Mouse (Mus musculus): ENCODE data around the gene Gsto1. TPM values are rescaled to one million over a fixed set of nuclear protein-coding genes. Genes with fewer than 3 reads are reported as not detected.

Gsto1 gene
- polyA plus RNA-seq, 1 experiment from 2014 or later, result 190 TPM

DNA sequence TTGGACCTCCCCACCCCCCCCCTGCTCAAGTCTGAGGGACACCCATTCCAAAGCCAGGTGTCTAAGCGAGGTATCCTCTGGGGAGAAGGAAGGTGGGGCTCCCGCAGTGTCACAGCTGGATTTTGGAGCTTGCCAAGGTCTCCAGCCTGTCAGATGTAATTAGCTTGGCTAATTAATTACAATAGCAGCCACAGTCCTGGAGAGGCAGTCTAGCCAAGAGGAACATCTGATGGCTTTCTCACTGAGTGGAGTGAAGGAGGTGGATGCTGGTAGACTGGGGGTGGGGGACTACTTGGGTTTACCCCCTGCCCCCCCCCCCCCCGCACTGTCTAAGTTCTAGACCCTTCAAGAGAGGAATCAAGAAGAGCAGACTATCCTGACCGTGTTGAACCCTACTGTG lies 48.9 kb downstream of the Gsto1 start:
- peaks cover 42% of the 10 kb centered on the region for H3K4me1 ChIP-seq
- no peak for DNase-seq (ENCODE audit: low spot score)
- H3K27me3 ChIP-seq (replicated peaks; ENCODE audit: low read depth, poor library complexity, severe bottlenecking), result no peaks in the 10 kb centered on the region
- peaks cover 36% of the 10 kb centered on the region for H3K36me3 ChIP-seq (replicated peaks)
- H3K27ac ChIP-seq (replicated peaks), result peak overlapping the region; percentile 51; the same call in 1 of the 2 replicates
- H3K9me3 ChIP-seq, result no peaks in the 10 kb centered on the region
- H3K4me3 ChIP-seq, result no peak overlapping the region
- 59% methylated on average over 4 of the region's 4 CpGs for WGBS

DNA sequence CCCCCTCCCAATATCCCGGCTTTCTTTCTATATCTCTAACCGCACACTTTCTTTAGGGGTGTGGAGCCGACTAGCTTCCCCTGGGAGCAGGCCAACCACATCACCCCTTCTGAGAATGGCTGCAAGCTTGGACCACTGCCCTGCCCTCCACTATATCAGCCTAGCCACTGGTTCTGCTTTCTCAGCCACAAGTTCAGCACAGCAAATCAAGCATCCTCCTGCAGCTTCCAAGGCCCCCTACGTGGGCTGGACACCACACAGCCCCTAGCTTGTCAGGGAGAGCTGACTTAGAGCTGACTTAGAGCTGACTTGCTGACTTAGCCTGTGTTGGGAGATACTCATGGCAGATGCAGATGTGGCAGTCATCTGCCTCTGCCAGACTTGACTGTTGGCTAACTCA lies 50.3 kb downstream of the Gsto1 start:
- H3K9me3 ChIP-seq, result no peaks in the 10 kb centered on the region
- H3K4me3 ChIP-seq, result no peak overlapping the region
- H3K27me3 ChIP-seq (replicated peaks; ENCODE audit: low read depth, poor library complexity, severe bottlenecking), result no peaks in the 10 kb centered on the region
- no peak for DNase-seq (ENCODE audit: low spot score)
- no peak overlapping the region; the same call in 1 of the 2 replicates for H3K27ac ChIP-seq (replicated peaks)
- peaks cover 30% of the 10 kb centered on the region for H3K36me3 ChIP-seq (replicated peaks)
- WGBS, result 90% methylated on average over 4 of the region's 4 CpGs
- peaks cover 56% of the 10 kb centered on the region for H3K4me1 ChIP-seq

DNA sequence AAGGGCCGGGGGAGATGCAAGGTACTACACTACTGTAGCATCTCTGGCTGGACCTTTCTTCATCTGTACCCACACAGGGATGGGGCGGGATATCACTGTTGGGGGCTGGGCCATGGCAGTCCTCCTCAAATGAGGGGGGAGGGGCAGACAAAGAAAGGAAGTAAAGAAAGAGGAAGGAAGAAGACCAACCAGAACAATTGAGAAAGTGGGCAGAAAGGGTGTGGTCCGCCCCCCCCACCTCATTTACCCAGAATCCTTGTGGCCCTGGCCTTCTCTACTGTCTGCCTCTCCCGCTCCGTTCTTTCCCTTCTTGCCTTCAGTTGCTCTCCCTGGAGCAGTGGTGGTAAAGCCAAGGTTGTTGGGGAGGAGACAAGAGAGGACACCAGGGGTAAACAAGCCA lies 50.8 kb downstream of the Gsto1 start:
- Histone ChIP-seq H3K4me1 (peaks cover 61% of the 10 kb centered on the region), H3K4me3 (no peak overlapping the region), H3K27ac (replicated peaks) (no peak overlapping the region; the same call in 1 of the 2 replicates), H3K27me3 (replicated peaks; ENCODE audit: low read depth, poor library complexity, severe bottlenecking) (no peaks in the 10 kb centered on the region), H3K36me3 (replicated peaks) (peaks cover 25% of the 10 kb centered on the region), H3K9me3 (no peaks in the 10 kb centered on the region)
- WGBS, result 91% methylated on average over 5 of the region's 5 CpGs
- DNase-seq (ENCODE audit: low spot score), result no peak

DNA sequence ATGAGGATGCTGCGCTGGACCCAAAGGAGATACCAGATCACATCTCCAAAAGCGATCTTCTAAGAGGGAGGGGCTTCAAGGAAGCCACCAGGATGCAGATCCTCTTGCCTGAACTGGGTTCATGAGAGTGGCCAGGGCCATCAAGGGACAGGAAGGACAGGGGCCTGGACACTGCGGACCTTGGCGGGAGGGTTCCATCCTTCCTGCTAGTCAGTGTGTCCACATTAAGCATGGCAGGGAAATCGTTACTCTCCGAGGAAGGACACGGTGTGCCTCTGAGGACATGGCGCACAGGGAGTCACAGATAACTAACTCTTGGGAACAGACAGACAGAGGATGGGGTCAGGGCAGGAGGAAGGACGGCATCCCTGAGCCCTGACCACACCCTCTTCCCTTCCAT lies 52.8 kb downstream of the Gsto1 start:
- WGBS, result 95% methylated on average over 9 of the region's 9 CpGs
- Histone ChIP-seq H3K9me3 (no peaks in the 10 kb centered on the region), H3K27me3 (replicated peaks; ENCODE audit: low read depth, poor library complexity, severe bottlenecking) (no peaks in the 10 kb centered on the region), H3K4me1 (peaks cover 63% of the 10 kb centered on the region), H3K36me3 (replicated peaks) (peaks cover 36% of the 10 kb centered on the region), H3K4me3 (no peak overlapping the region), H3K27ac (replicated peaks) (no peak overlapping the region)
- no peak for DNase-seq (ENCODE audit: low spot score)

DNA sequence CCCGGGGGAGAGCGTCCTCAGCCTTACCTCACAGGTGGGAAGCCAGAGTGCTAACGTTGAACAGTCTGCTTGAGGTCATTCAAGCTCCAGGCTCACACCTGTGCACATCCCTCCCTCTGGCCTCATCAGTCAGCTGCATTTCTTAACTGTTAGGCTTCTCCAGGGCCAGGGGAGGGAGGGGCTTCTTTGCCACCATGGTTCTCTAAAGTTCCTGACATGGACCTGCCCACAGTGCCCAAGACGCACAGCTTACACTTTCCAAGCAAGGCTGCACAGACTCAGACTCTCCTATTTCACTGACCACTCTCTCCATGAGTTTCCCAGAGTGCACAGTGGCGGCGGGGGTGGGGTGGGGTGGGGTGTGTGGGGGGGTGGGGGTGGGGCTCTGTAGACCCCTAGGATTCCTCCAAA lies 54.2 kb downstream of the Gsto1 start:
- WGBS, result 24% methylated on average over 6 of the region's 6 CpGs
- Histone ChIP-seq H3K4me1 (peaks cover 54% of the 10 kb centered on the region), H3K4me3 (peak overlapping the region; percentile 55), H3K27me3 (replicated peaks; ENCODE audit: low read depth, poor library complexity, severe bottlenecking) (no peaks in the 10 kb centered on the region), H3K36me3 (replicated peaks) (peaks cover 42% of the 10 kb centered on the region), H3K27ac (replicated peaks) (peak overlapping the region; percentile 98), H3K9me3 (no peaks in the 10 kb centered on the region)
- DNase-seq (ENCODE audit: low spot score), result no peak

DNA sequence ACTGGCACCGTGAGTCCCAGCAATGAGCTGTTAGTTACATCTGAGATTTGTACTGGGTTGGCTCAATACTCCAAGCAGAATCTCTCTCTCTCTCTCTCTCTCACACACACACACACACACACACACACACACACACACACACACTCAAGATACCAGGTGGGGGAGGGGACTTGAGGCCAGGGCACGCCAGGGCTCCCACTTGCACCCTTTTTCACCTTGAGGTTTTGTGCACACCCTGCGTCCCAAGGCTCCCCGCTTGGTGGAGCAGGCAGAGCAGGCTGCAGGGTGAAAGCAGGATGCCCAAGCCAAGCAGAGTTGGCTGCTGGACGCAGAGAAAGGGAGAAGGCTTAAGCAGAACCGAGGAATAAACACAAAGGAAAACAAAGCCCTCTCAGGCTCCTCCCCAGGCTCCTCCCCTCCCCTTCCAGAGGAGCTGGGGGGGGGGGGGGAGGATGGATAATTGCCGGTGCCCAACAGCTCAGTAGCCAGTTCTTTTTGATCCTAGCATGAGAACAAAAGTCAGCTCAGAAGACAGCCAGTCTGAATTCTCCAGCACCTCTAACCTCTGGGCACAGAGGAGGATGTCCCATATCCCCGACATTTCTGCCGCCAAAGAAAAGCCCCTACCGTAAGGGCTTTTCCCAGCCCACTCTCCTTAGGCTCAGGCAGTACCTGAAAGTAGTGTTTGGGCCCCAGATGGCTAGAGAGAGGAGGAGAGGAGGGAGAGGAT lies 54.8 kb downstream of the Gsto1 start:
- peak; percentile 80 for DNase-seq (ENCODE audit: low spot score)
- 1% methylated on average over 10 of the region's 10 CpGs for WGBS
- peak overlapping the region; percentile 98 for H3K27ac ChIP-seq (replicated peaks)
- H3K9me3 ChIP-seq, result no peaks in the 10 kb centered on the region
- peaks cover 44% of the 10 kb centered on the region for H3K36me3 ChIP-seq (replicated peaks)
- H3K4me3 ChIP-seq, result peak overlapping the region; percentile 55
- peaks cover 51% of the 10 kb centered on the region for H3K4me1 ChIP-seq
- H3K27me3 ChIP-seq (replicated peaks; ENCODE audit: low read depth, poor library complexity, severe bottlenecking), result no peaks in the 10 kb centered on the region

- no peak for DNase-seq (ENCODE audit: low spot score)
- WGBS, result 32% methylated on average over 4 of the region's 4 CpGs
- peak overlapping the region; percentile 55 for H3K4me3 ChIP-seq
- H3K27ac ChIP-seq (replicated peaks), result peak overlapping the region; percentile 98
- peaks cover 39% of the 10 kb centered on the region for H3K36me3 ChIP-seq (replicated peaks)
- peaks cover 51% of the 10 kb centered on the region for H3K4me1 ChIP-seq
- H3K27me3 ChIP-seq (replicated peaks; ENCODE audit: low read depth, poor library complexity, severe bottlenecking), result no peaks in the 10 kb centered on the region
- no peaks in the 10 kb centered on the region for H3K9me3 ChIP-seq
Measured at GRCm38 (mm10) chr19:47910117-47910618, 55.4 kb downstream of the Gsto1 start.

- Histone ChIP-seq H3K4me1 (peaks cover 48% of the 10 kb centered on the region), H3K27ac (replicated peaks) (peak overlapping the region; percentile 98; the same call in 1 of the 2 replicates), H3K4me3 (no peak overlapping the region), H3K36me3 (replicated peaks) (peaks cover 38% of the 10 kb centered on the region), H3K9me3 (no peaks in the 10 kb centered on the region), H3K27me3 (replicated peaks; ENCODE audit: low read depth, poor library complexity, severe bottlenecking) (no peaks in the 10 kb centered on the region)
- 92% methylated on average over 4 of the region's 4 CpGs for WGBS
- DNase-seq (ENCODE audit: low spot score), result no peak
Measured at GRCm38 (mm10) chr19:47910751-47911150, 56.0 kb downstream of the Gsto1 start.

DNA sequence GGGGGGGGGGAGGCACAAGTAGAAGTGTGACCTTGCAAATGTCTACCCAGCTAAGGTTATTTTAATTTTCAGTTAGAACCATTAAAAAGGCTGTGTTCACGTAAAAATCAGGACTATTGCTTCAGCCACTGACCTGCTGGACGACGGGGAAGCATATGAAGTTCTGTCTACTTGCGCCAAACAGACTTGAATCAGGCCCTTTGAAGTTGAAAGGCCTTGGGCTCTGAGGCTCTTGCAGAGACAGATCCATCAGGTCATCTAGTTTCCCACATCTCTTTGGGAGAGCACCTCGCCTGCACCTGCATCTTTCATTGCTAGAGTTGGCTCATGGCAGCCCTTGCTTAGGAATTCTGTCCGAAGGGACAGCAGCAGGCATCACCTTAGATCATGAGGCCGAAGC lies 58.6 kb downstream of the Gsto1 start:
- H3K36me3 ChIP-seq (replicated peaks), result peaks cover 27% of the 10 kb centered on the region
- WGBS, result 84% methylated on average over 7 of the region's 7 CpGs
- no peaks in the 10 kb centered on the region for H3K9me3 ChIP-seq
- no peak overlapping the region for H3K4me3 ChIP-seq
- H3K4me1 ChIP-seq, result peaks cover 59% of the 10 kb centered on the region
- DNase-seq (ENCODE audit: low spot score), result no peak
- H3K27me3 ChIP-seq (replicated peaks; ENCODE audit: low read depth, poor library complexity, severe bottlenecking), result no peaks in the 10 kb centered on the region
- no peak overlapping the region for H3K27ac ChIP-seq (replicated peaks)

DNA sequence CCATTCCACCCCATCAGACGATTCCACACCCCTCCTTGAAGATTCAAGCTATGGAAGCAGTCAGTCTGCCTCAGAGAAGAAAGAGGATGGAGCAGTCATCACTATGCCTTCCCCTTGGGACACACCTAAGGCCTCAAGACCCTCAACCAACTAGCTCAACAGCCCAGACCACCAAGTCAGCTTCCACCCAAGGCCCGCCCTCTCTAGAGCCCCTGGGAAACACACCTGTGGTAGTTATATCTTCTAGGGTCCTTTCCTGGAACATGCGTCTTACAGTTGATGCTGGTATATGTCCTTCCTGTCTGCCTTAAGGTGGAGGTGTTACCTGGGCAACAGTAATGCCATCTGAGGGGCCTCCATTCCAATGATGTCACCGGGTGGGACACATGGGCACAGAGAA lies 59.4 kb downstream of the Gsto1 start:
- Histone ChIP-seq H3K4me3 (no peak overlapping the region), H3K36me3 (replicated peaks) (peaks cover 27% of the 10 kb centered on the region), H3K9me3 (no peaks in the 10 kb centered on the region), H3K27ac (replicated peaks) (no peak overlapping the region), H3K27me3 (replicated peaks; ENCODE audit: low read depth, poor library complexity, severe bottlenecking) (no peaks in the 10 kb centered on the region), H3K4me1 (peaks cover 54% of the 10 kb centered on the region)
- DNase-seq (ENCODE audit: low spot score), result no peak
- 88% methylated on average over 4 of the region's 4 CpGs for whole genome bisulfite sequencing

Other genes starting within 250 kb of the Gsto1 start
- gene Col17a1, start 162.9 kb upstream of the Gsto1 start, polyA plus RNA-seq (2016; fragmentation: Nextera tagmentation; extraction: Ambion mirVana), result 0.40 and 1.6 TPM in 2 replicates
- gene Sfr1, start 123.3 kb upstream of the Gsto1 start, polyA plus RNA-seq (2016; fragmentation: Nextera tagmentation; extraction: Ambion mirVana), result 287 and 300 TPM in 2 replicates
- gene Gsto2, start 10.6 kb downstream of the Gsto1 start, polyA plus RNA-seq (2016; fragmentation: Nextera tagmentation; extraction: Ambion mirVana), result 0.74 and 1.0 TPM in 2 replicates
- gene Cfap43, start 64.3 kb downstream of the Gsto1 start, polyA plus RNA-seq (2016; fragmentation: Nextera tagmentation; extraction: Ambion mirVana), result 0.02 and 0.08 TPM in 2 replicates
- 19.9 and 21.4 TPM in 2 replicates for gene Itprip, start 64.3 kb downstream of the Gsto1 start, polyA plus RNA-seq (2016; fragmentation: Nextera tagmentation; extraction: Ambion mirVana)
- not detected in 2 replicates for gene Cfap58, start 82.7 kb downstream of the Gsto1 start, polyA plus RNA-seq (2016; fragmentation: Nextera tagmentation; extraction: Ambion mirVana)

Data from embryonic facial prominence, embryonic 10.5 days (tissue).